Mouse (Mus musculus): Measurements from ENCODE around the gene Chdh. TPM values are rescaled to one million over a fixed set of nuclear protein-coding genes. Genes with fewer than 3 reads are reported as not detected.
A peak's percentile ranks its signal among the peaks of the same experiment; 100 is the strongest.

The Chdh gene
- polyA plus RNA-seq, 1 experiment from 2014 or later = 0.45 TPM

DNA sequence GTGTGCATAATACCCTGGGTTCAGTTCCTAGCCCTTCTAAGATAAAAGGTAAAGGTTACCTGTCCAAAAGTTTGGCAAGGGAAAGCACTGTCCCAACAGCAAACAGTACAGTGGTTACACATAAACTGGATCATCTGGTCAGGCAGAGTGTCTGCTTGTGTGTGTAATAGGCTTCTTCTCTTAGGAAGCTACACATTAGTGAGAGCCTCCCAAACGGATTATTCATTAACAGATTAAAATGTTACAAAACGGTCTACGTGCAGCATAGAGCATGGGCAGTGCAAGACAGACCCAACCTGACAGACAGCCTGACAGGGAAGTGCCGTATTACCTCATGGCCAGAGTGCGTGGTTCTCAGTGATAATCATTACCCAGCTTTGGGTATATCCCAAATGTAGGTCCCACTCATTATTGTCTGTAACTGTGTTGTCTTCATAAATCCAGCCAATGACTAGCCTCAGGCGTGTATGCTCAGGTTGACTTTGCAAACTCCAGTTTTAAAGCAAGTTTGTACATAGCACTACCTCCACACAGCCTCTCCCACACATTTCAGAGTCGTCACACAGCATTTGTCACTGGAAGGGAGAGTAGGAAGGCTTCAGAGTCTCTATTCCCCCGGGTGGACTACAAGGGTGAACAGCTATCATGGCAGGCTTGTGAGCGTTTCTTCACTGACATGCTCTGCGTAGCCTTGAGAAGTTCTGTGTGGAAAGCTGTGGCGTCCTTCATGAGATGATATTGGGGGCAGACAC is 12.6 kb upstream of the Chdh start:
- Histone ChIP-seq H3K4me3 (ENCODE audit: control insufficient read depth in 1 of 2, insufficient read depth in 1 of 2, low read depth in 1 of 2, low read length in 2 of 2) (no peak overlapping the region), H3K9ac (ENCODE audit: low read length) (no peak overlapping the region), H3K4me2 (ENCODE audit: low read length) (no peak overlapping the region), H3K9me3 (ENCODE audit: control insufficient read depth, low read length) (no peaks in the 10 kb centered on the region), H3K27ac (replicated peaks in 1 of 2; ENCODE audit: control insufficient read depth in 1 of 2, insufficient read depth in 1 of 2, low read depth in 2 of 2, low read length in 2 of 2) (no peak overlapping the region), H3K36me3 (ENCODE audit: control insufficient read depth, insufficient read depth, low read length) (peaks cover 61% of the 10 kb centered on the region), H3K27me3 (ENCODE audit: control insufficient read depth, insufficient read depth, low read length) (no peaks in the 10 kb centered on the region), H3K4me1 (ENCODE audit: control insufficient read depth in 2 of 2, insufficient read depth in 2 of 2, low read length in 2 of 2) (0 out of 4 replicates have a peak, but pooled peaks cover 0 to 6% of the 10 kb centered on the region in 2 experiments)
- 88% methylated on average over 11 of the region's 11 CpGs for WGBS
- ATAC-seq (ENCODE audit: insufficient number of reproducible peaks, insufficient read depth, low FRiP score, low read depth) = no peak

DNA sequence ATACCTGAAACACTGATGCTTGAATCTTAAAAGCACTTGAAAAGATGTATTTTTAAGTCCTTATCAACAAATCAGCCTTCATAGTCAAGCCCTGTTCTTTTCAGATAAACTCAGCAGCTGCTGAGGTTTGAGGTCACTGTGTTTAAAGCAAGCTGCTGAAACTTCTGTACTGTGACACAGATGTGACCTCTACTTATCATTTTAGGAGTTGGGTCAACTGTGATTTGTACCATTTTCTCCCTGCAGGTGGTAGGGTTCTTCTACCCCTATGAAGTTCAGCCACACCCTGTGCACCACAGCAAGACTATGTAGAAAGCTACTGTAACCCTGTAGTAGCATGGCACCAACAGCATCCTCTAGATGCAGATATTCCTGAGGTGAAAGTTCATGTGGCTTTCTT is 11.5 kb upstream of the Chdh start:
- Histone ChIP-seq H3K27ac (replicated peaks in 1 of 2; ENCODE audit: control insufficient read depth in 1 of 2, insufficient read depth in 1 of 2, low read depth in 2 of 2, low read length in 2 of 2) (no peak overlapping the region), H3K4me2 (ENCODE audit: low read length) (no peak overlapping the region), H3K9ac (ENCODE audit: low read length) (no peak overlapping the region), H3K27me3 (ENCODE audit: control insufficient read depth, insufficient read depth, low read length) (no peaks in the 10 kb centered on the region), H3K9me3 (ENCODE audit: control insufficient read depth, low read length) (no peaks in the 10 kb centered on the region), H3K4me3 (ENCODE audit: control insufficient read depth in 1 of 2, insufficient read depth in 1 of 2, low read depth in 1 of 2, low read length in 2 of 2) (no peak overlapping the region), H3K36me3 (ENCODE audit: control insufficient read depth, insufficient read depth, low read length) (peaks cover 49% of the 10 kb centered on the region), H3K4me1 (ENCODE audit: control insufficient read depth in 2 of 2, insufficient read depth in 2 of 2, low read length in 2 of 2) (0 out of 4 replicates have a peak, but pooled peaks cover 0 to 6% of the 10 kb centered on the region in 2 experiments)
- no peak for ATAC-seq (ENCODE audit: insufficient number of reproducible peaks, insufficient read depth, low FRiP score, low read depth)

DNA sequence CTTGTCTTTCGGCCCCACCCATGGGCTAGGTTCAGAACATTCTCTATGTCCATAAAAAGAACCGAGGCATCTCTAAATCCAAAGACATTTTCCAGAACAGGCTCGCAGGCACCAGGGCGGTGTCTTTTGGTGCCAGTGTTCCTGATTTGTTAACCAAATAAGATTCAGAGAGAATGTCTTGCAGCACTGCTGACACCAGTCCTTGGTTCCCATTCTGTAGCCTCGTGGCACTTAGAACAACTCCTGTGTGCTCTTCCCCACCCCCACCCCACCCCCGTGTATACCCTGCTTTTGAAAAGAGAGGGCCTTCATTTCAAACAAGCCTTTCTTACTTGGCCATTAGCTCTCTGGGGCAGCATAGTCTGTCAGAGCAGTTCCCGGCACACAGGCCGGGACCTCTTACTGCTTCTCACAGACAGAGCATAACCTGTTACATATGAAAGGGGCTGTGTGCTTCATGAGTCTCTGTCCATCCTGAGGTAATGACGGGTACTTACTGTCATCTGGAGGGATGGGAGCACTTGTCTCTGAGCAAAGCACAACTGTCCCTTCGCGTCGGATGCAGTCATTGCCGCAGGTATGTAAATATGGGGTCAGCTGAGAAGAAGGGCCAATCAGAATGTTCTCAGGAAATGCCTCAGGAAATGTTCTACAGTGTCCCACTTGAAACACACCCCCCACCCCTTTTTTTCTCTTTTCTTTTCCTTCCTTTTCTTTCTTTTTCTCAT is 9.9 kb upstream of the Chdh start:
- Histone ChIP-seq H3K9me3 (ENCODE audit: control insufficient read depth, low read length) (no peaks in the 10 kb centered on the region), H3K4me1 (ENCODE audit: control insufficient read depth in 2 of 2, insufficient read depth in 2 of 2, low read length in 2 of 2) (0 out of 4 replicates have a peak, but pooled peaks cover 0 to 6% of the 10 kb centered on the region in 2 experiments), H3K27ac (replicated peaks in 1 of 2; ENCODE audit: control insufficient read depth in 1 of 2, insufficient read depth in 1 of 2, low read depth in 2 of 2, low read length in 2 of 2) (no peak overlapping the region), H3K36me3 (ENCODE audit: control insufficient read depth, insufficient read depth, low read length) (peaks cover 34% of the 10 kb centered on the region), H3K9ac (ENCODE audit: low read length) (no peak overlapping the region), H3K4me2 (ENCODE audit: low read length) (no peak overlapping the region), H3K27me3 (ENCODE audit: control insufficient read depth, insufficient read depth, low read length) (no peaks in the 10 kb centered on the region), H3K4me3 (ENCODE audit: control insufficient read depth in 1 of 2, insufficient read depth in 1 of 2, low read depth in 1 of 2, low read length in 2 of 2) (no peak overlapping the region)
- WGBS = 80% methylated on average over 13 of the region's 13 CpGs
- no peak for ATAC-seq (ENCODE audit: insufficient number of reproducible peaks, insufficient read depth, low FRiP score, low read depth)

- WGBS = 69% methylated on average over 3 of the region's 3 CpGs
- Histone ChIP-seq H3K4me1 (ENCODE audit: control insufficient read depth in 2 of 2, insufficient read depth in 2 of 2, low read length in 2 of 2) (0 out of 4 replicates have a peak, but pooled peaks cover 0 to 6% of the 10 kb centered on the region in 2 experiments), H3K4me2 (ENCODE audit: low read length) (no peak overlapping the region), H3K36me3 (ENCODE audit: control insufficient read depth, insufficient read depth, low read length) (peaks cover 28% of the 10 kb centered on the region), H3K9ac (ENCODE audit: low read length) (no peak overlapping the region), H3K4me3 (ENCODE audit: control insufficient read depth in 1 of 2, insufficient read depth in 1 of 2, low read depth in 1 of 2, low read length in 2 of 2) (no peak overlapping the region), H3K27me3 (ENCODE audit: control insufficient read depth, insufficient read depth, low read length) (no peaks in the 10 kb centered on the region), H3K9me3 (ENCODE audit: control insufficient read depth, low read length) (no peaks in the 10 kb centered on the region), H3K27ac (replicated peaks in 1 of 2; ENCODE audit: control insufficient read depth in 1 of 2, insufficient read depth in 1 of 2, low read depth in 2 of 2, low read length in 2 of 2) (no peak overlapping the region)
- no peak for ATAC-seq (ENCODE audit: insufficient number of reproducible peaks, insufficient read depth, low FRiP score, low read depth)
Observed at GRCm38 (mm10) chr14:29999475-29999811, 9.4 kb upstream of the Chdh start.

- Histone ChIP-seq H3K36me3 (ENCODE audit: control insufficient read depth, insufficient read depth, low read length) (no peaks in the 10 kb centered on the region), H3K4me3 (ENCODE audit: control insufficient read depth in 1 of 2, insufficient read depth in 1 of 2, low read depth in 1 of 2, low read length in 2 of 2) (no peak overlapping the region), H3K4me1 (ENCODE audit: control insufficient read depth in 2 of 2, insufficient read depth in 2 of 2, low read length in 2 of 2) (peaks cover 5 to 10% of the 10 kb centered on the region in 2 experiments; a peak in 3 of 4 replicates), H3K4me2 (ENCODE audit: low read length) (peak overlapping the region; percentile 90; the same call in 1 of the 2 replicates), H3K9ac (ENCODE audit: low read length) (no peak overlapping the region), H3K27ac (replicated peaks in 1 of 2; ENCODE audit: control insufficient read depth in 1 of 2, insufficient read depth in 1 of 2, low read depth in 2 of 2, low read length in 2 of 2) (no peak overlapping the region), H3K27me3 (ENCODE audit: control insufficient read depth, insufficient read depth, low read length) (peaks cover 29% of the 10 kb centered on the region), H3K9me3 (ENCODE audit: control insufficient read depth, low read length) (no peaks in the 10 kb centered on the region)
- ATAC-seq (ENCODE audit: insufficient number of reproducible peaks, insufficient read depth, low FRiP score, low read depth) = no peak
- WGBS = 70% methylated on average over 10 of the region's 10 CpGs
Observed at GRCm38 (mm10) chr14:30009864-30010560, 1.2 kb downstream of the Chdh start.

DNA sequence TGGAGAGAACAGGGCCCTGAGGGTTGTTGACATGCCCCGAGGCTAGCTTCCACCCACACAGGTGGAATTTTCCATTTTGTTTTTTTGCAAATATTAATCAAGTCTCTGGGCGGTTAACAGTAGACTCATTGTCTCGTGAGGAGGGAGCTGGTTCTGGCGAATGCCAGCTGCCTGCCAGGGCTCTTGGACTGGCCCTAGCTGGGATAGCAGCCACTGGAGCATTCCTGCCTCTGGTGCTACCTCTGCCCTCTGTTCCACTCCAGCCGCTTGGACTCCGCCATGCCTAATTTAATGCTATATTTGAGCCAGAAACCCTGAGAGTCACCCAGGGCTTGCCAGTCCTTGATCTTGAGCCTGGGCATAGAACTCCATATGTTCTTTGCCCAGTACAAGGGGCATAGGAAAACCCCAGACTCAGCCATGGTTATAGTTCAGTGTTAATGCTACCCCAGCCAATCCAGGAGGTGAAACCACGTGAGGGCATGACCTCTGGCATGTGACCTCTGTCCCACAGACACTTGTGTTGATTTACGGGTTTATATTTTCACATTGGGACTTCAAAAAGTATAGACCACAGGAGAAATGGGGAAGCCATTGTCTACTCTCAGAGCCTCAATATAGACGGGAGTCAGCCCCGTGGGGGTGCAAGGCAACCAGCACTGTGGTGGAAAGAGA is 3.2 kb downstream of the Chdh start:
- 80% methylated on average over 10 of the region's 10 CpGs for WGBS
- no peaks in the 10 kb centered on the region for H3K9me3 ChIP-seq (ENCODE audit: control insufficient read depth, low read length)
- no peak for ATAC-seq (ENCODE audit: insufficient number of reproducible peaks, insufficient read depth, low FRiP score, low read depth)
- no peak overlapping the region for H3K4me3 ChIP-seq (ENCODE audit: control insufficient read depth in 1 of 2, insufficient read depth in 1 of 2, low read depth in 1 of 2, low read length in 2 of 2)
- no peaks in the 10 kb centered on the region for H3K36me3 ChIP-seq (ENCODE audit: control insufficient read depth, insufficient read depth, low read length)
- no peak overlapping the region for H3K4me2 ChIP-seq (ENCODE audit: low read length)
- H3K27ac ChIP-seq (replicated peaks in 1 of 2; ENCODE audit: control insufficient read depth in 1 of 2, insufficient read depth in 1 of 2, low read depth in 2 of 2, low read length in 2 of 2) = no peak overlapping the region
- peaks cover 5 to 10% of the 10 kb centered on the region in 2 experiments; a peak in 3 of 4 replicates for H3K4me1 ChIP-seq (ENCODE audit: control insufficient read depth in 2 of 2, insufficient read depth in 2 of 2, low read length in 2 of 2)
- no peak overlapping the region for H3K9ac ChIP-seq (ENCODE audit: low read length)
- H3K27me3 ChIP-seq (ENCODE audit: control insufficient read depth, insufficient read depth, low read length) = peaks cover 29% of the 10 kb centered on the region

DNA sequence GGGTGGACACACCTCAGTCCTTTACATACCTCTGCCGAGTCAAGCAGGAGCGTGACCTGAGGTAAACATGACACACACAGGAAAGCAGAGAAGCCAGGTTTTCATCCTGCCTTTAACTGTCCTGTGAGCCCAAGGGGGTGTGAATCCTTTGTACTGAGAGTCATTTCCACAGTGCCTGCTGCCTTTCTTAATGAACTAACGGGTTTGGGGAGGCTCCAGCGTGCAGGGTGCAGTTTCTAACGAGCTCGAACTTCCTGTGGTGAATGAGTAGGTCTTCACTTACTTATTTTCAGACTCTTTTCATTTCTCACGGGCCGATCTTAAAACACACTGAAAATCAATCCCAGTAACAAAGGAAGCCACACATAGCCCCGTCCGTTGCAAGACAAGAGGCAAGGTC is 5.7 kb downstream of the Chdh start:
- Histone ChIP-seq H3K4me1 (ENCODE audit: control insufficient read depth in 2 of 2, insufficient read depth in 2 of 2, low read length in 2 of 2) (no peaks in the 10 kb centered on the region), H3K9ac (ENCODE audit: low read length) (no peak overlapping the region), H3K27me3 (ENCODE audit: control insufficient read depth, insufficient read depth, low read length) (peaks cover 11% of the 10 kb centered on the region), H3K27ac (replicated peaks in 1 of 2; ENCODE audit: control insufficient read depth in 1 of 2, insufficient read depth in 1 of 2, low read depth in 2 of 2, low read length in 2 of 2) (no peak overlapping the region), H3K36me3 (ENCODE audit: control insufficient read depth, insufficient read depth, low read length) (no peaks in the 10 kb centered on the region), H3K4me3 (ENCODE audit: control insufficient read depth in 1 of 2, insufficient read depth in 1 of 2, low read depth in 1 of 2, low read length in 2 of 2) (no peak overlapping the region), H3K4me2 (ENCODE audit: low read length) (no peak overlapping the region), H3K9me3 (ENCODE audit: control insufficient read depth, low read length) (no peaks in the 10 kb centered on the region)
- WGBS = 69% methylated on average over 10 of the region's 10 CpGs
- ATAC-seq (ENCODE audit: insufficient number of reproducible peaks, insufficient read depth, low FRiP score, low read depth) = no peak
